Mouse (Mus musculus) cerebellum, adult 8-10 months (tissue): ENCODE data around the gene Grik3.
A peak's percentile ranks its signal among the peaks of the same experiment; 100 is the strongest.
"Not testable (repeated sequence)": the region's sequence is repeated elsewhere in the genome, so short reads cannot be mapped to it uniquely, and the experiment has no call there.

Experiments used
- DNase-seq: peaks from one replicate; pipeline ENCODE4 v3.0.0; 2022

Grik3 gene

GRCm38 (mm10) chr4:125599510-125600005 lies 109.1 kb downstream of the Grik3 start:
- DNase-seq, result no peak

- DNase-seq, result no peak
Observed at GRCm38 (mm10) chr4:125600642-125601041, 110.1 kb downstream of the Grik3 start.

- no peak for DNase-seq
Observed at GRCm38 (mm10) chr4:125601301-125601700, 110.8 kb downstream of the Grik3 start.

- DNase-seq, result no peak
Observed at GRCm38 (mm10) chr4:125604494-125604893, 114.0 kb downstream of the Grik3 start.

GRCm38 (mm10) chr4:125606147-125606546 lies 115.6 kb downstream of the Grik3 start:
- DNase-seq, result no peak

GRCm38 (mm10) chr4:125607397-125608042 lies 117.0 kb downstream of the Grik3 start:
- no peak for DNase-seq

- not testable (repeated sequence) for DNase-seq
Observed at GRCm38 (mm10) chr4:125608896-125609295, 118.4 kb downstream of the Grik3 start.

- DNase-seq, result no peak
Observed at GRCm38 (mm10) chr4:125609320-125610306, 119.1 kb downstream of the Grik3 start.

GRCm38 (mm10) chr4:125617851-125618250 lies 127.4 kb downstream of the Grik3 start:
- no peak for DNase-seq

- no peak for DNase-seq
Observed at GRCm38 (mm10) chr4:125618524-125619320, 128.2 kb downstream of the Grik3 start.

GRCm38 (mm10) chr4:125624885-125625678 lies 134.6 kb downstream of the Grik3 start:
- no peak for DNase-seq

GRCm38 (mm10) chr4:125629544-125629943 lies 139.0 kb downstream of the Grik3 start:
- no peak for DNase-seq

GRCm38 (mm10) chr4:125635037-125635436 lies 144.5 kb downstream of the Grik3 start:
- DNase-seq, result no peak

GRCm38 (mm10) chr4:125636616-125637304 lies 146.3 kb downstream of the Grik3 start:
- DNase-seq, result peak; percentile 71

GRCm38 (mm10) chr4:125637364-125637763 lies 146.9 kb downstream of the Grik3 start:
- no peak for DNase-seq

- DNase-seq, result no peak
Observed at GRCm38 (mm10) chr4:125640520-125640919, 150.0 kb downstream of the Grik3 start.

- no peak for DNase-seq
Observed at GRCm38 (mm10) chr4:125640921-125641663, 150.6 kb downstream of the Grik3 start.

- DNase-seq, result no peak
Observed at GRCm38 (mm10) chr4:125644581-125645568, 154.4 kb downstream of the Grik3 start.

- no peak for DNase-seq
Observed at GRCm38 (mm10) chr4:125651676-125652246, 161.3 kb downstream of the Grik3 start.
